Mouse (Mus musculus): ENCODE data around the gene Gm2564. TPM values are rescaled to one million over a fixed set of nuclear protein-coding genes. Genes with fewer than 3 reads are reported as not detected.
"Not testable (repeated sequence)": the region's sequence is repeated elsewhere in the genome, so short reads cannot be mapped to it uniquely, and the experiment has no call there.

Gene Gm2564
- polyA plus RNA-seq (2016; fragmentation: Nextera tagmentation; extraction: Ambion mirVana): not detected in 2 replicates

DNA sequence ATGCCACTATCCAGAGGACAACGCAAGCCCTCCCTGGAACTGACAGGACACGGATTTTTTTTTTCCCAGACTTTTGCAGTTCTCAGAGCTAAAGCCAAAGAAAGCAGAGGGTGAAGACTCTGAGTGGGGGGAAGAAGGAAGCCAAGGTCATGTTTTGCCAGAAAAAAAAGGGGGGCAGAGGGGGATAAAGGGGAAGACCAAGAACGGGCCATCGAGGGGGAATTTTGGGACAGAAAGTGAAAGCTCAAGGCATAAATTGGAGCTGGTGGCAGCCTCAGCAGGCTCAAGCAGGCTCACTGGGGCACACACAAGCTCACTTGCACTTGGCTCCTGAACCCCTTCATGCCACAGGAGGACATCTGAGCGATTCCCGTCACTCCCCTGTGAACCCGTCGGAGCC, at the start of gene Gm2564:
TSS of gene Gm2564 (plus strand) at position 301 of the 400 bp plus-strand sequence.
- H3K4me1 ChIP-seq; H3K9me3 ChIP-seq; H3K9ac ChIP-seq; H3K36me3 ChIP-seq; H3K4me3 ChIP-seq; ATAC-seq (ENCODE audit: insufficient number of reproducible peaks, insufficient read depth, low FRiP score, low TSS enrichment); H3K4me2 ChIP-seq (replicated peaks); H3K27ac ChIP-seq; H3K27me3 ChIP-seq: not testable (repeated sequence)
- no CpG with 5 or more reads among the region's 8 CpGs for WGBS

- ATAC-seq (ENCODE audit: insufficient number of reproducible peaks, insufficient read depth, low FRiP score, low TSS enrichment); H3K9me3 ChIP-seq; H3K4me2 ChIP-seq (replicated peaks); H3K27me3 ChIP-seq; H3K36me3 ChIP-seq; H3K4me3 ChIP-seq; H3K4me1 ChIP-seq; H3K9ac ChIP-seq; H3K27ac ChIP-seq: not testable (repeated sequence)
- no CpG with 5 or more reads among the region's 5 CpGs for WGBS
Observed at GRCm38 (mm10) chr4:42611895-42612294, 17.6 kb upstream of the Gm2564 start, which contains the start of gene Gm10591. Gene Gm10591, plus strand, starts transcription at chr4:42612195.

- H3K36me3 ChIP-seq; H3K4me1 ChIP-seq; H3K4me2 ChIP-seq (replicated peaks); H3K9ac ChIP-seq; H3K27ac ChIP-seq; H3K4me3 ChIP-seq; H3K27me3 ChIP-seq; H3K9me3 ChIP-seq; ATAC-seq (ENCODE audit: insufficient number of reproducible peaks, insufficient read depth, low FRiP score, low TSS enrichment): not testable (repeated sequence)
- no CpG with 5 or more reads among the region's 9 CpGs for WGBS
Observed at GRCm38 (mm10) chr4:42654951-42655350, 25.4 kb downstream of the Gm2564 start, which contains the start of gene Ccl27b. Gene Ccl27b, plus strand, starts transcription at chr4:42655251.

DNA sequence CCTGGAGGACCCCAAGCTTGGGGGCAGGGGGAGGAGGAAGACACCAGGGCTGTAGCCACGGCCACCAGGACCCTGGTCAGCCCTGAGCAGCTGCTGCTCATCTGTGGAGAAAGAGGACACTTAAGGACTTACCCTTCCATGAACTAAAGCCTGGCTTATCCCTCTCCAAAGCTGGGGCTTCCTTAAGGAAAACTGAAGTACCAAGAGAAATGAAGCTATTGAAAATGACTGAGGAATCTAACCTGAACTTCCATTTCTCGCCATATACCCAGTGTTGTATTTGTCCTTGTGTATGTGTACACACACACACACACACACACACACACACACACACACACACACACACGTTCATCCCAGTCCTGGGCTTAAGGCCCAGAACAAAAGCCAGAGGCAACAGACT, 32.3 kb downstream of the Gm2564 start, which contains the start of gene Il11ra2:
TSS of gene Il11ra2 (minus strand) at position 101 of the 400 bp plus-strand sequence.
- ATAC-seq (ENCODE audit: insufficient number of reproducible peaks, insufficient read depth, low FRiP score, low TSS enrichment); H3K4me3 ChIP-seq; H3K27me3 ChIP-seq; H3K9me3 ChIP-seq; H3K27ac ChIP-seq; H3K4me2 ChIP-seq (replicated peaks); H3K9ac ChIP-seq; H3K4me1 ChIP-seq; H3K36me3 ChIP-seq: not testable (repeated sequence)
- no CpG with 5 or more reads among the region's 3 CpGs for WGBS

DNA sequence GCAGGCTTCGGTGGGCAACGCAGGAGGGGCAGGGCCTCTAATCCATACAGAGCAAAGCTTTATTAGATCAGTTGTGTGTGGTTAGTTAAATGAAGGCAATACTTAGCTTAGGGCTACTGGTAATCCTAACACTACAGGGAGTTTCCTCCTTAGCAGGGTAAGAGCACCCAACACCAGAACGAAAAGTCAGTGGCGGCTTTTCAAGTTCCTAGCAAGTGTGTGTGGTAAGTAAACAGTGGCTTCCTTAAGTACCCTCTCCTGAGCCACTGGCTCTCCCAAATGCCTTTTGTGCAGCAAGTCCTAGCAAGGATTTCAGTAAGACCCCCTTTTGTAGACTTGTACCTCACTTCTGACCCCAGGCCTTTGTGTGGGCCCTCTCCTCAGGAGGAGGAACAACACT, 45.9 kb downstream of the Gm2564 start:
- H3K9ac ChIP-seq; H3K4me2 ChIP-seq (replicated peaks); H3K27me3 ChIP-seq; H3K4me3 ChIP-seq; H3K4me1 ChIP-seq; ATAC-seq (ENCODE audit: insufficient number of reproducible peaks, insufficient read depth, low FRiP score, low TSS enrichment); H3K9me3 ChIP-seq; H3K36me3 ChIP-seq; H3K27ac ChIP-seq: not testable (repeated sequence)
- WGBS: no CpG with 5 or more reads among the region's 4 CpGs

- WGBS: no CpG with 5 or more reads among the region's 7 CpGs
Observed at GRCm38 (mm10) chr4:42679365-42679764, 49.8 kb downstream of the Gm2564 start.

GRCm38 (mm10) chr4:42680374-42681356, 51.1 kb downstream of the Gm2564 start:
- not testable (repeated sequence) for H3K27me3 ChIP-seq; H3K36me3 ChIP-seq; H3K4me2 ChIP-seq (replicated peaks); ATAC-seq (ENCODE audit: insufficient number of reproducible peaks, insufficient read depth, low FRiP score, low TSS enrichment); H3K4me3 ChIP-seq; H3K9me3 ChIP-seq; H3K4me1 ChIP-seq; H3K27ac ChIP-seq; H3K9ac ChIP-seq
- WGBS: no CpG with 5 or more reads among the region's 32 CpGs

More at GRCm38 (mm10) chr4:42679365-42679764, 49.8 kb downstream of the Gm2564 start:
- not testable (repeated sequence) for H3K27me3 ChIP-seq; H3K4me1 ChIP-seq; H3K4me2 ChIP-seq (replicated peaks); H3K27ac ChIP-seq; H3K4me3 ChIP-seq; H3K9ac ChIP-seq; H3K36me3 ChIP-seq; H3K9me3 ChIP-seq; ATAC-seq (ENCODE audit: insufficient number of reproducible peaks, insufficient read depth, low FRiP score, low TSS enrichment)

Other genes starting within 250 kb of the Gm2564 start
- not detected in 2 replicates for gene Gm21586, start 190.3 kb upstream of the Gm2564 start, polyA plus RNA-seq (2016; fragmentation: Nextera tagmentation; extraction: Ambion mirVana)
- gene Gm2163, start 163.0 kb upstream of the Gm2564 start, polyA plus RNA-seq (2016; fragmentation: Nextera tagmentation; extraction: Ambion mirVana): 0.09 and 0.19 TPM in 2 replicates
- not detected in 2 replicates for gene Fam205a2, start 101.5 kb upstream of the Gm2564 start, polyA plus RNA-seq (2016; fragmentation: Nextera tagmentation; extraction: Ambion mirVana)
- not detected in 2 replicates for gene Gm10591, start 17.5 kb upstream of the Gm2564 start, polyA plus RNA-seq (2016; fragmentation: Nextera tagmentation; extraction: Ambion mirVana)
- gene Ccl27b, start 25.5 kb downstream of the Gm2564 start, polyA plus RNA-seq (2016; fragmentation: Nextera tagmentation; extraction: Ambion mirVana): not detected in 2 replicates
- gene Il11ra2, start 32.2 kb downstream of the Gm2564 start, polyA plus RNA-seq (2016; fragmentation: Nextera tagmentation; extraction: Ambion mirVana): not detected in 2 replicates
- 0.38 and 0.41 TPM in 2 replicates for gene 4930578G10Rik, start 105.8 kb downstream of the Gm2564 start, polyA plus RNA-seq (2016; fragmentation: Nextera tagmentation; extraction: Ambion mirVana)
- 0.38 and 0.50 TPM in 2 replicates for gene Ccl19, start 126.9 kb downstream of the Gm2564 start, polyA plus RNA-seq (2016; fragmentation: Nextera tagmentation; extraction: Ambion mirVana)
- 15.5 and 16.7 TPM in 2 replicates for gene Ccl21a, start 144.3 kb downstream of the Gm2564 start, polyA plus RNA-seq (2016; fragmentation: Nextera tagmentation; extraction: Ambion mirVana)
- 0.06 and 0.08 TPM in 2 replicates for gene Fam205a1, start 224.2 kb downstream of the Gm2564 start, polyA plus RNA-seq (2016; fragmentation: Nextera tagmentation; extraction: Ambion mirVana)
- gene Gm12394, start 227.1 kb downstream of the Gm2564 start, polyA plus RNA-seq (2016; fragmentation: Nextera tagmentation; extraction: Ambion mirVana): 0.48 and 0.49 TPM in 2 replicates
- 0.74 and 1.6 TPM in 2 replicates for gene Fam205c, start 244.5 kb downstream of the Gm2564 start, polyA plus RNA-seq (2016; fragmentation: Nextera tagmentation; extraction: Ambion mirVana)